Mouse (Mus musculus) testis, adult 2 months (tissue): ENCODE results near the gene Zfp462.

ENCODE experiments used
- CTCF ChIP-seq: fragments of 200-500 bp; IDR thresholded peaks from 2 replicates; pipeline ENCODE4 v1.5.1; 2012; ENCODE audit warnings: low read depth, mild to moderate bottlenecking, inconsistent platforms, low read length, moderate library complexity; ENCODE audit not compliant: control insufficient read depth, insufficient read depth, insufficient replicate concordance
- POLR2A ChIP-seq: fragments of 200-500 bp; IDR thresholded peaks from 2 replicates; pipeline ENCODE4 v1.6.1; 2012; ENCODE audit warnings: low read depth, mild to moderate bottlenecking, inconsistent platforms, low read length, moderate library complexity; ENCODE audit not compliant: control insufficient read depth

GRCm38 (mm10) chr4:54971386-54971785, 26.5 kb downstream of the Zfp462 start:
- TF ChIP-seq CTCF: no peak
- no peak for TF ChIP-seq POLR2A
